Mouse (Mus musculus) hindbrain, embryonic 10.5 days (tissue): ENCODE data around the gene Nemf. TPM values are rescaled to one million over a fixed set of nuclear protein-coding genes. Genes with fewer than 3 reads are reported as not detected.
"Not testable (repeated sequence)": the region's sequence is repeated elsewhere in the genome, so short reads cannot be mapped to it uniquely, and the experiment has no call there.

Experiments
- DNase-seq: peaks from one replicate; pipeline ENCODE4 v3.0.0-alpha.2; 2017; ENCODE audit warnings: low spot score
- H3K27ac ChIP-seq: fragments of 300-500 bp; sonication (generic); 2 replicates; pipeline ENCODE4 v1.5.1; 2016; ENCODE audit warnings: mild to moderate bottlenecking, moderate library complexity
- H3K27me3 ChIP-seq: fragments of 300-500 bp; sonication (generic); 2 replicates; pipeline ENCODE4 v1.6.1; 2016; ENCODE audit warnings: mild to moderate bottlenecking; ENCODE audit not compliant: poor library complexity, insufficient read depth, severe bottlenecking
- H3K36me3 ChIP-seq: fragments of 300-500 bp; sonication (generic); 2 replicates; pipeline ENCODE4 v1.6.1; 2016; ENCODE audit warnings: mild to moderate bottlenecking, moderate library complexity
- H3K4me1 ChIP-seq: fragments of 300-500 bp; sonication (generic); replicated peaks from 2 replicates; pipeline ENCODE4 v1.6.1; 2016; ENCODE audit warnings: mild to moderate bottlenecking
- H3K4me3 ChIP-seq: fragments of 300-500 bp; sonication (generic); 2 replicates; pipeline ENCODE4 v1.5.1; 2016; ENCODE audit warnings: mild to moderate bottlenecking, moderate library complexity
- H3K9me3 ChIP-seq: fragments of 300-500 bp; sonication (generic); 2 replicates; pipeline ENCODE4 v1.6.1; 2016; ENCODE audit warnings: mild to moderate bottlenecking, moderate library complexity
- WGBS: fragments of 180-500 bp; shearing (Covaris S2); methylation state at CpG from one replicate; pipeline ENCODE4 v1.1.7; 2016; 5-methylcytosine and 5-hydroxymethylcytosine counted together
- polyA plus RNA-seq: library from polyadenylated mRNA; unstranded; fragments of >200 nt; fragmentation: Nextera tagmentation; extraction: Ambion mirVana; gene quantifications from 2 replicates; pipeline ENCODE4 v1.2.1, GENCODE M21; 2016

Gene Nemf
- polyA plus RNA-seq: 69.6 and 91.1 TPM in 2 replicates

DNA sequence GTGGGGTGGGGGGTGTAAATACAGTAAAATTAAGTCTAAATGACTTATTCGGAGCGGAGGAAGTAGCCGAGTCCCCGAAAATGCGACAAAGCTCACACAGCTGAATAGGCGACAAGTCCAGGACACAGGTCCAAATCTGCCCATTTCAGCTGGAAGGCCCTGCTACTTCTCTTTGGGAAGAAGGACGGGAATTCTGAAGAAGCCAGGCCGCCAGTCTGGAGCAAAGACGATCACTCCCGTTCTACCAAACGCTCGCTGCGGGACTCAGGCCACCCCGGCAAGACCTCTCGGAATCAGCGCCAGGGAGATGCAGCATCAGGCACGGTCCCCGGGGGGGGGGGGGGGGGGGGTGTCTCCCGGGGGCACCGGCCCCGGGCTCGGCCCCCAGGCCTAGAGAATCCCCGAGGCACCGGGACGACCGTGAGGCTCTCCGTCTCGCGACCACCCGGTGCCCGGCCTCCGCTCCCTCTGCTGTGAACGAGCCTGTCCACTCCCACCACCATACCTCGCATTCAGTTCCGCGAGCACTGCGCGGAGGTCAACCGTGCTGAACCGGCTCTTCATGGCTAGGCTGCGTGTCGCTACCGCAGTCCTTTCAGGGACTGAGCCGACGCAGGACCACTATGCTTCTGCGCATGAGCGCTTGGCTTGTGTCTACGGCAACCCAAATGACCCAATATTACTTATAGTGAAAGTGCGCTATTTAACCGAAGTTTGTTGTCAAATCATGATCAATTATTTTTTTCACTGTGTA, at the start of gene Nemf:
TSS of gene Nemf (minus strand) at position 620 of the 754 bp plus-strand sequence.
- under 1% methylated on average over 50 of the region's 50 CpGs for WGBS
- Histone ChIP-seq H3K36me3 (peaks cover 32% of the 10 kb centered on the region), H3K9me3 (no peaks in the 10 kb centered on the region), H3K27me3 (no peaks in the 10 kb centered on the region), H3K4me3 (peak within 1 kb of the TSS; percentile 90), H3K4me1 (peaks cover 10% of the 10 kb centered on the region; the same call in 1 of the 2 replicates), H3K27ac (peak within 1 kb of the TSS; percentile 91)
- peak; percentile 84 for DNase-seq

GRCm38 (mm10) chr12:69402594-69403167, 45.7 kb upstream of the Nemf start:
- no peaks in the 10 kb centered on the region for H3K27me3 ChIP-seq
- DNase-seq: no peak
- WGBS: 88% methylated on average over 13 of the region's 13 CpGs
- H3K9me3 ChIP-seq: no peaks in the 10 kb centered on the region
- H3K4me3 ChIP-seq: no peak overlapping the region
- no peaks in the 10 kb centered on the region for H3K36me3 ChIP-seq
- no peak overlapping the region for H3K27ac ChIP-seq
- H3K4me1 ChIP-seq: no peaks in the 10 kb centered on the region

GRCm38 (mm10) chr12:69402100-69402499, 45.1 kb upstream of the Nemf start:
- Histone ChIP-seq H3K4me1 (no peaks in the 10 kb centered on the region), H3K36me3 (no peaks in the 10 kb centered on the region), H3K27ac (no peak overlapping the region), H3K9me3 (no peaks in the 10 kb centered on the region), H3K27me3 (no peaks in the 10 kb centered on the region), H3K4me3 (no peak overlapping the region)
- WGBS: 66% methylated on average over 9 of the region's 9 CpGs
- DNase-seq: no peak

DNA sequence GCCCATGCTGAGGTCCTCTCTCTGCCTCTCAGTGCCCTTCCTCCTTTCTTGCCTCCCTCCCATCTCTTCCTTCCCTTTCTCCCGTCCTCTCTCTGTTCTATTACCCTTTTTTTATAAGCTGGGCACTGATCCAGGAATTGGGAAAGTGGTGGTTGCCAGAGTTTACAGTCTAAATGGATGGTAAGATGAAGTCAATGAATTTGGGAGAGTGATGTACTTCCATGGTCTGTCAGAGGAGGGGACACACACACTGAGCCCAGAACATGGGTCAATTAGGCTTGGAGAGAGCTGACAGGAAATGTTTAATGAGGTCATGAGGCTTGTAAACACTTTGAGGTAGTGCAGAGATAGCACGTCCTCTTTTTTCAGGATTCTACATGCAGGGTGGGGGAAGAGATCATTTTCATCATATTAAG, 43.9 kb upstream of the Nemf start:
- no peak overlapping the region for H3K4me3 ChIP-seq
- H3K4me1 ChIP-seq: no peaks in the 10 kb centered on the region
- H3K27me3 ChIP-seq: no peaks in the 10 kb centered on the region
- WGBS: 68% methylated on average over 2 of the region's 2 CpGs
- H3K27ac ChIP-seq: no peak overlapping the region
- no peaks in the 10 kb centered on the region for H3K9me3 ChIP-seq
- no peak for DNase-seq
- H3K36me3 ChIP-seq: no peaks in the 10 kb centered on the region

GRCm38 (mm10) chr12:69400367-69400766, 43.4 kb upstream of the Nemf start:
- Histone ChIP-seq H3K9me3 (no peaks in the 10 kb centered on the region), H3K4me3 (no peak overlapping the region), H3K27me3 (no peaks in the 10 kb centered on the region), H3K36me3 (no peaks in the 10 kb centered on the region), H3K27ac (no peak overlapping the region), H3K4me1 (no peaks in the 10 kb centered on the region)
- DNase-seq: no peak
- 78% methylated on average over 4 of the region's 4 CpGs for WGBS

GRCm38 (mm10) chr12:69394456-69394855, 37.5 kb upstream of the Nemf start:
- Histone ChIP-seq H3K27me3 (no peaks in the 10 kb centered on the region), H3K27ac (no peak overlapping the region), H3K4me1 (no peaks in the 10 kb centered on the region), H3K36me3 (no peaks in the 10 kb centered on the region), H3K4me3 (no peak overlapping the region), H3K9me3 (no peaks in the 10 kb centered on the region)
- 89% methylated on average over 6 of the region's 6 CpGs for WGBS
- no peak for DNase-seq

DNA sequence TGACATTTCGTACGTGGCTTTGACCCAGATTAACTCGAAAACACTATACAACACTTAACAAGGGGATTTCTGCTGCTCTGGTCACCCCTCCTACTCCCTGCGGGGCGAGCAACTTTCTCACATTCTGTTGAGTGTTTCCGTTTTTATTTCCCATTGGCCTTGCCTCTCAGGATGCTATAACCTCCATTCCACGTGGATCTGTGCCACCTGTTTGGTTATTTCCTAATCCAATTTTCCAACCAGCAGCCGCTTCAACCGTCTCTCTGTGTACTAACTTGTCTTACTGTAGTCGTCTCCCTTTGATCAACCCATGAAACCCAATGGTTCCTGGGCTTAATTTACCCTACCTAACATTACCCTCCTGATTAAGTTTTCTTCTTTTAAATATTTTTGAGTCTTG, 36.1 kb upstream of the Nemf start:
- DNase-seq: no peak
- no peak overlapping the region for H3K4me3 ChIP-seq
- H3K27me3 ChIP-seq: no peaks in the 10 kb centered on the region
- no peaks in the 10 kb centered on the region for H3K36me3 ChIP-seq
- H3K9me3 ChIP-seq: no peaks in the 10 kb centered on the region
- no peak overlapping the region for H3K27ac ChIP-seq
- WGBS: 85% methylated on average over 10 of the region's 10 CpGs
- H3K4me1 ChIP-seq: no peaks in the 10 kb centered on the region

GRCm38 (mm10) chr12:69390000-69390698, 33.2 kb upstream of the Nemf start:
- H3K27me3 ChIP-seq: no peaks in the 10 kb centered on the region
- no peak overlapping the region for H3K27ac ChIP-seq
- no peak overlapping the region for H3K4me3 ChIP-seq
- no peaks in the 10 kb centered on the region for H3K36me3 ChIP-seq
- WGBS: 83% methylated on average over 7 of the region's 7 CpGs
- H3K9me3 ChIP-seq: no peaks in the 10 kb centered on the region
- no peak for DNase-seq
- H3K4me1 ChIP-seq: no peaks in the 10 kb centered on the region

GRCm38 (mm10) chr12:69389273-69389938, 32.4 kb upstream of the Nemf start:
- no peak overlapping the region for H3K27ac ChIP-seq
- no peaks in the 10 kb centered on the region for H3K27me3 ChIP-seq
- no peaks in the 10 kb centered on the region for H3K9me3 ChIP-seq
- H3K4me3 ChIP-seq: no peak overlapping the region
- no peak for DNase-seq
- H3K4me1 ChIP-seq: no peaks in the 10 kb centered on the region
- 74% methylated on average over 7 of the region's 7 CpGs for WGBS
- H3K36me3 ChIP-seq: no peaks in the 10 kb centered on the region

DNA sequence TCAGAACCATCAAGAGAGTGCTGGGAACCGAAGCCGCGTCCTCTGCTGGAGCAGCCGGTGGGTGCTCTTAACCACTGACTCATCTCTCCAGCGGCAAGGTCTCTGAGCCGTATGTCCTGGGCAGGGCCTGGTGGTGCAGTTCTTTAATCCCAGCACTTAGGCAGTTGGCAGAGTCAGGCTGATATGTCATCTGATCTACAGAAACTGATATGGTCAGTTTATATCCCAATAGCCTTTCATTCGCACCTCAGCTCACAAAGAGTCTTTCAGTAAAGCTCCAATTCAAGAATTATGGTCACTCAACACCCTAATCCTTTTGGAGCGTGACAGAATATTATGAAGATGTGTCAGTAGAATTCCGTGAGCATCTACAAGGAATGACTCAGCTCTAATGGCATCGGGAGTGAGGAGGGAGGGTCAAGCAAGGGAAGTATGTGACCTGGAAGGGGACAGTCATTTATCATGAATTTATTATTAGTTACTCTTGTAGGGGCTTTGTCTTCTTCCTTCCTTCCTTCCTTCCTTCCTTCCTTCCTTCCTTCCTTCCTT, 31.4 kb upstream of the Nemf start:
- no peak overlapping the region for H3K27ac ChIP-seq
- H3K27me3 ChIP-seq: no peaks in the 10 kb centered on the region
- 95% methylated on average over 10 of the region's 10 CpGs for WGBS
- H3K36me3 ChIP-seq: no peaks in the 10 kb centered on the region
- H3K4me3 ChIP-seq: no peak overlapping the region
- no peaks in the 10 kb centered on the region for H3K4me1 ChIP-seq
- H3K9me3 ChIP-seq: no peaks in the 10 kb centered on the region
- no peak for DNase-seq

- H3K4me3 ChIP-seq, H3K9me3 ChIP-seq, H3K27ac ChIP-seq, H3K4me1 ChIP-seq, DNase-seq, H3K27me3 ChIP-seq, H3K36me3 ChIP-seq: not testable (repeated sequence)
- WGBS: 78% methylated on average over 12 of the region's 12 CpGs
Observed at GRCm38 (mm10) chr12:69386281-69386732, 29.3 kb upstream of the Nemf start.

DNA sequence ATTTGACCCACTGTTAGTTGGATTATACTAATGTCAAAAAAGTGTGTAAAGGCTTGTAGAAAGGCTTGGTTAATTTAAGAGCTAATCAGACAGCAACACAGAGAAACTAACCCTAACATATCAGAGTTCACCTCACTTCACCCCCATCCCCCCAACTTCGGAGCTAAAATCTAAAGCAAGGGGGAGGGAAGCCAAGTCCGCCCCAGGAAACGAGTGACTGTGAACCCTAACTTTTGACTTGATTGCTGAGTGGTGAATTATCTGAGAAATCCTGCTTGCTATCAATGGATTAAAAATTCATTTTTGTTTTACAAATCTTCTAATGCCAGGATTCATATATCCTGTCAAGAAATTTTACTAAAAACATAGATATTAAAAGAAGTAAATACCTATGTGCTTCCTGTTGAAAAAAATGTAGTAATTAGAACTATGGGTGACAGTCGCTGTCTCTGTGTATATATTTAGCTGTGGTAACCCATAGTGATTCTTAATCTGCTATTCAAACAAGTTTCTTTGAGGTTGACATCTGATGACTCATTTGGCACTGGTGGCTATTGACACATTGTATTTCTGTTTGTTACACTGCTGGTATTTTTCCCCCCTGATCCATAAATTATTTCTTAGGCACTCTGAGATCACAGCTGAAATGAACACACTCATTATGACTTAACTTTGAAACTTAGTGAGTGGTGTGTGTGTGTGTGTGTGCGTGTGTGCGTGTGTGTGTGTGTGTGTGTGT, 28.7 kb upstream of the Nemf start:
- H3K9me3 ChIP-seq: no peaks in the 10 kb centered on the region
- H3K4me3 ChIP-seq: no peak overlapping the region
- DNase-seq: no peak
- H3K36me3 ChIP-seq: no peaks in the 10 kb centered on the region
- no peaks in the 10 kb centered on the region for H3K27me3 ChIP-seq
- WGBS: 84% methylated on average over 6 of the region's 6 CpGs
- H3K27ac ChIP-seq: no peak overlapping the region
- H3K4me1 ChIP-seq: no peaks in the 10 kb centered on the region
